Mouse (Mus musculus) embryonic fibroblast, embryonic 13.5 days (primary cell): ENCODE measurements at regions not wholly inside any gene's neighbourhood (a gene's known extent, or its start where the extent isn't known, plus 50 kb on each side); places are given as distances from the start of the nearest gene placed in this dataset.
"Not testable (repeated sequence)": the region's sequence is repeated elsewhere in the genome, so short reads cannot be mapped to it uniquely, and the experiment has no call there.

Experiments
- H3K27ac ChIP-seq: 2 replicates; pipeline ENCODE4 v1.5.1; 2012; ENCODE audit warnings: low read length, control low read depth, inconsistent platforms; ENCODE audit not compliant: insufficient read depth
- H3K4me1 ChIP-seq: 2 replicates; pipeline ENCODE4 v1.6.1; 2011; ENCODE audit warnings: low read length; ENCODE audit not compliant: control insufficient read depth, insufficient read depth
- H3K4me3 ChIP-seq: 2 replicates; pipeline ENCODE4 v1.5.1; 2011; ENCODE audit warnings: mild to moderate bottlenecking, control low read depth, low read length; ENCODE audit not compliant: insufficient read depth
- CTCF ChIP-seq: IDR thresholded peaks from 2 replicates; pipeline ENCODE4 v1.5.1; 2011; ENCODE audit warnings: mild to moderate bottlenecking, control low read depth, low read length, moderate library complexity, borderline replicate concordance; ENCODE audit not compliant: insufficient read depth
- POLR2A ChIP-seq: IDR thresholded peaks from 2 replicates; pipeline ENCODE4 v1.6.1; 2011; ENCODE audit warnings: low read depth, mild to moderate bottlenecking, control low read depth, low read length, moderate library complexity

DNA sequence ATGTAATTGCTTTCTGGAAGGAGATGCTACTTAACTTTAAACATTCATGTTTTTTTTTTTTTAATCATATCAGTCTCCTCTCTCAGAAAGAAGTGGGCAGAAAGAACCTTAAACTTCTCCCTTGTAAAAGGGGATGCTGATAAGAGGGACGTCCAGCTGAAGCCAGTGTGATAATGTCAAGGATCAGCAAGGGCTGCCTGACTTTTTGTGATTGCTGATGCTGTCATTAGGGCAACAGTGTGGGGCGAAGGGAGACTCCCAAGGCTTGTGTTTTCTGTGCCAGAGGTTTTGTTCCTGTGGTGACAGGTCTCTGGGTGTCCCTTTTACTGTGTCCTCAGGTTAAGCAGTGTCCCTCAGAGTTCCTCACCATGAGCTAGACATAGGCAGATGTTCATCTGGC lies 61.8 kb upstream of the Prkar2b start:
- TF ChIP-seq CTCF (no peak), POLR2A (no peak)
- Histone ChIP-seq H3K4me3 (no peak overlapping the region), H3K27ac (no peak overlapping the region), H3K4me1 (0 out of 2 replicates have a peak, but pooled peaks cover 1% of the 10 kb centered on the region)

DNA sequence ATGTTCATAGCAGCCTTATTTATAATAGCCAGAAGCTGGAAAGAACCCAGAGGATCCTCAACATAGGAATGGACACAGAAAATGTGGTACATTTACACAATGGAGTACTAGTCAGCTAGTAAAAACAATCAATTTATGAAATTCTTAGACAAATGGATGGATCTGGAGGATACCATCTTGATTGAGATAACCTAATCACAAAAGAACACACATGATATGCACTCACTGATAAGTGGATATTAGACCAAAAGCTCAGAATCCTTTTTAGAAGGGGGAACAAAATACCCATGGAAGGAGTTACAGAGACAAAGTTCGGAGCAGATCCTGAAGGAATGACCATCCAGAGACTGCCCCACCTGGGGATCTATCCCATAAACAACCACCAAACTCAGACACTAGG lies 60.9 kb upstream of the Prkar2b start:
- not testable (repeated sequence) for H3K4me3 ChIP-seq, H3K4me1 ChIP-seq, H3K27ac ChIP-seq

DNA sequence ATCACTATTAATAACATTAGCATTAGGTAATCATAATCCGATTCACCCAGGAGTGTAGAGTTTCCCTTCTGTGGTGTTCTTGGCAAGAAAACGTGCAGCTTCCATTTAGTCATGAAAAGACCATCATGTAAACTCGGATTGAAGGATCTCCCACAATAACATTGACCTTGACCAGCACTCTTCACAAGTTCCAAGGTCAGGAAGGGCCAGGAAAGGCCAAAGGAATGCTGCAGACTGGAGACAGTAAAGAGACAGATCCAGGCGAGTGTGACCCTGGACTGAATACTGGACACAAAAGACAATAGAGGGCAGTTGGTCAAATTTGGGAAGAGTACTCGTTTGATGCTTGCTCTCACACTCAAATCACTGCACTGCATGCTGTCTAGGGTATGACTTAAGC lies 51.6 kb upstream of the Prkar2b start:
- Histone ChIP-seq H3K27ac (no peak overlapping the region), H3K4me3 (no peak overlapping the region), H3K4me1 (peaks cover 6% of the 10 kb centered on the region; the same call in 1 of the 2 replicates)
- TF ChIP-seq POLR2A (no peak), CTCF (no peak)

- TF ChIP-seq POLR2A (no peak), CTCF (no peak)
- H3K4me3 ChIP-seq = no peak overlapping the region
- peak overlapping the region; percentile 60 for H3K27ac ChIP-seq
- peaks cover 6% of the 10 kb centered on the region; the same call in 1 of the 2 replicates for H3K4me1 ChIP-seq
These were observed 50.5 kb upstream of the Prkar2b start for GRCm38 (mm10) chr12:32111508-32112119.

DNA sequence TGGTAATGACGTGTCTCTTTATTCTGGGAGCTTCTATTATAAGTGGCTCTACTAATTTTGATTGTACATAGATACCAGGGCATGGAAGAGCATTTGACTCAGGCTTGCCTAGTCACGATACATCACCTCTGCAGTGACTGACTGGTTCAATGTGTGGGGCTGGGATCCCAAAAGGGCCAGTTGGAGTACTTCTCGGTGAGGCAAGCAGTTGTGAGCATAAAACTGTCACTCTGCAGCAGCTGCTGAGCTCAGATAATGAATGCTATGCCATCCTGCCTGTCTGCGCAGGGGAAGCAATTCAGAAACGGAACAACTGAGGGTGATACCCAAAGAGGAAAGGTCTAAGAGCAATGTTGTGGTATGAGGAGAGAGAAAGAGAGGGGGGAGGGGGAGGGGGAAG lies 49.8 kb upstream of the Prkar2b start:
- H3K27ac ChIP-seq = no peak overlapping the region
- H3K4me1 ChIP-seq = peaks cover 6% of the 10 kb centered on the region; the same call in 1 of the 2 replicates
- H3K4me3 ChIP-seq = no peak overlapping the region
- no peak for TF ChIP-seq POLR2A
- no peak for TF ChIP-seq CTCF
